Mouse (Mus musculus): ENCODE data around the gene A630023A22Rik. TPM values are rescaled to one million over a fixed set of nuclear protein-coding genes. Genes with fewer than 3 reads are reported as not detected.

The A630023A22Rik gene
- polyA plus RNA-seq, 1 experiment from 2014 or later = not detected

GRCm38 (mm10) chr14:34078293-34078692 lies 24.3 kb downstream of the A630023A22Rik start:
- Histone ChIP-seq H3K9ac (no peak overlapping the region), H3K4me3 (replicated peaks) (no peak overlapping the region), H3K36me3 (replicated peaks) (no peaks in the 10 kb centered on the region), H3K27me3 (0 out of 2 replicates have a peak, but pooled peaks cover 3% of the 10 kb centered on the region), H3K9me3 (no peaks in the 10 kb centered on the region), H3K4me1 (0 out of 2 replicates have a peak, but pooled peaks cover 3% of the 10 kb centered on the region), H3K27ac (no peak overlapping the region), H3K4me2 (no peak overlapping the region)
- ATAC-seq (ENCODE audit: low FRiP score) = no peak
- WGBS = 75% methylated on average over 4 of the region's 4 CpGs

- Histone ChIP-seq H3K4me1 (0 out of 2 replicates have a peak, but pooled peaks cover 3% of the 10 kb centered on the region), H3K9ac (no peak overlapping the region), H3K4me3 (replicated peaks) (no peak overlapping the region), H3K9me3 (no peaks in the 10 kb centered on the region), H3K4me2 (no peak overlapping the region), H3K36me3 (replicated peaks) (no peaks in the 10 kb centered on the region), H3K27me3 (0 out of 2 replicates have a peak, but pooled peaks cover 3% of the 10 kb centered on the region), H3K27ac (no peak overlapping the region)
- 76% methylated on average over 5 of the region's 5 CpGs for WGBS
- ATAC-seq (ENCODE audit: low FRiP score) = no peak
Observed at GRCm38 (mm10) chr14:34077222-34077621, 25.3 kb downstream of the A630023A22Rik start.

- Histone ChIP-seq H3K4me3 (replicated peaks) (no peak overlapping the region), H3K9me3 (no peaks in the 10 kb centered on the region), H3K36me3 (replicated peaks) (no peaks in the 10 kb centered on the region), H3K4me2 (no peak overlapping the region), H3K9ac (no peak overlapping the region), H3K4me1 (no peaks in the 10 kb centered on the region), H3K27me3 (no peaks in the 10 kb centered on the region), H3K27ac (no peak overlapping the region)
- 46% methylated on average over 4 of the region's 4 CpGs for WGBS
- no peak for ATAC-seq (ENCODE audit: low FRiP score)
Observed at GRCm38 (mm10) chr14:34075346-34075745, 27.2 kb downstream of the A630023A22Rik start.

- 53% methylated on average over 6 of the region's 6 CpGs for WGBS
- ATAC-seq (ENCODE audit: low FRiP score) = no peak
- no peaks in the 10 kb centered on the region for H3K4me1 ChIP-seq
- no peak overlapping the region for H3K27ac ChIP-seq
- H3K4me2 ChIP-seq = no peak overlapping the region
- no peak overlapping the region for H3K4me3 ChIP-seq (replicated peaks)
- no peaks in the 10 kb centered on the region for H3K27me3 ChIP-seq
- H3K9me3 ChIP-seq = no peaks in the 10 kb centered on the region
- no peak overlapping the region for H3K9ac ChIP-seq
- no peaks in the 10 kb centered on the region for H3K36me3 ChIP-seq (replicated peaks)
Observed at GRCm38 (mm10) chr14:34071665-34072064, 30.9 kb downstream of the A630023A22Rik start.

GRCm38 (mm10) chr14:34052516-34052915 lies 50.0 kb downstream of the A630023A22Rik start, which contains the start of gene Antxrl:
Gene Antxrl (plus strand): TSS chr14:34052707.
- no peak within 1 kb of the TSS for H3K27ac ChIP-seq
- H3K4me2 ChIP-seq = no peak within 1 kb of the TSS
- ATAC-seq (ENCODE audit: low FRiP score) = no peak
- H3K36me3 ChIP-seq (replicated peaks) = no peaks in the 10 kb centered on the region
- H3K4me3 ChIP-seq (replicated peaks) = no peak within 1 kb of the TSS
- H3K27me3 ChIP-seq = no peaks in the 10 kb centered on the region
- H3K9ac ChIP-seq = no peak within 1 kb of the TSS
- 96% methylated on average over 6 of the region's 6 CpGs for WGBS
- no peaks in the 10 kb centered on the region for H3K4me1 ChIP-seq
- no peaks in the 10 kb centered on the region for H3K9me3 ChIP-seq

DNA sequence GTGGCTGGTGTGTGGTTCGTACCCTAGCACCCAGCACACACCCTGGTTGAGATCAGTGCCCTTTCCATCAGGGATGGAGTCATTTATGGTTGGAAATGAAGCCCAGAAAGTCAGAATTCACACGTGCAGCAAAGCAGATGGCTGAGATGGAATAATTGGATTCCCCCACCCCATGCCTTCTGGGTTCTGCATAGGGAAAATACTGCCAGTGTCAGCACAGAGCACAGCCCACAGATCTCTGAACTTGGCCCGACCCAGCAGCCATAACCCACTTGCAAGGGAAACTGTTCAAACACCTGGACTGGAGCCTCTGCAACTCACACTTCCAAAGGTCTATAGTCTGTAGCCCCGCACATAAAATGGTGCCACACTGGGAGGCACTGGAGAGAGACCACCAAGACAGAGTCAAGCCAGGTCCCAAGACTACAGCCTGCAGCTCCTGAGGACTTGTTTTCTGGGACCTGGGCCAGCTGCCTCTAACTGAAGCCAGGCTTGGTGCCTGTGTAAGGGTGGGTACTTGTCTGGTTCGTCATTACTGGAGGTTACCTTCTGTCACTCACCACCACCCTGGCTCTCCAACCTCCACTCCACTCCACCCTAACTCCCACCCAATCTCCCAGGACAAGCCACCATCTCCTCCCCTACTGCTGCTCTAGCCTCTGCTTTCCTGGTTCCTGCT lies 52.3 kb downstream of the A630023A22Rik start:
- H3K4me1 ChIP-seq = no peaks in the 10 kb centered on the region
- H3K27me3 ChIP-seq = no peaks in the 10 kb centered on the region
- no peak overlapping the region for H3K9ac ChIP-seq
- no peak overlapping the region for H3K27ac ChIP-seq
- no peak overlapping the region for H3K4me2 ChIP-seq
- no peak overlapping the region for H3K4me3 ChIP-seq (replicated peaks)
- 78% methylated on average over 5 of the region's 5 CpGs for WGBS
- no peaks in the 10 kb centered on the region for H3K9me3 ChIP-seq
- no peak for ATAC-seq (ENCODE audit: low FRiP score)
- no peaks in the 10 kb centered on the region for H3K36me3 ChIP-seq (replicated peaks)

- Histone ChIP-seq H3K36me3 (replicated peaks) (no peaks in the 10 kb centered on the region), H3K4me2 (no peak overlapping the region), H3K4me3 (replicated peaks) (no peak overlapping the region), H3K9ac (no peak overlapping the region), H3K27me3 (no peaks in the 10 kb centered on the region), H3K4me1 (no peaks in the 10 kb centered on the region), H3K27ac (no peak overlapping the region), H3K9me3 (no peaks in the 10 kb centered on the region)
- 82% methylated on average over 3 of the region's 3 CpGs for WGBS
- no peak for ATAC-seq (ENCODE audit: low FRiP score)
Observed at GRCm38 (mm10) chr14:34043341-34043740, 59.2 kb downstream of the A630023A22Rik start.

- ATAC-seq (ENCODE audit: low FRiP score) = no peak
- Histone ChIP-seq H3K36me3 (replicated peaks) (no peaks in the 10 kb centered on the region), H3K4me1 (no peaks in the 10 kb centered on the region), H3K9me3 (no peaks in the 10 kb centered on the region), H3K27ac (no peak overlapping the region), H3K9ac (no peak overlapping the region), H3K27me3 (no peaks in the 10 kb centered on the region), H3K4me2 (no peak overlapping the region), H3K4me3 (replicated peaks) (no peak overlapping the region)
- WGBS = 90% methylated on average over 4 of the region's 4 CpGs
Observed at GRCm38 (mm10) chr14:34041241-34041640, 61.3 kb downstream of the A630023A22Rik start.

DNA sequence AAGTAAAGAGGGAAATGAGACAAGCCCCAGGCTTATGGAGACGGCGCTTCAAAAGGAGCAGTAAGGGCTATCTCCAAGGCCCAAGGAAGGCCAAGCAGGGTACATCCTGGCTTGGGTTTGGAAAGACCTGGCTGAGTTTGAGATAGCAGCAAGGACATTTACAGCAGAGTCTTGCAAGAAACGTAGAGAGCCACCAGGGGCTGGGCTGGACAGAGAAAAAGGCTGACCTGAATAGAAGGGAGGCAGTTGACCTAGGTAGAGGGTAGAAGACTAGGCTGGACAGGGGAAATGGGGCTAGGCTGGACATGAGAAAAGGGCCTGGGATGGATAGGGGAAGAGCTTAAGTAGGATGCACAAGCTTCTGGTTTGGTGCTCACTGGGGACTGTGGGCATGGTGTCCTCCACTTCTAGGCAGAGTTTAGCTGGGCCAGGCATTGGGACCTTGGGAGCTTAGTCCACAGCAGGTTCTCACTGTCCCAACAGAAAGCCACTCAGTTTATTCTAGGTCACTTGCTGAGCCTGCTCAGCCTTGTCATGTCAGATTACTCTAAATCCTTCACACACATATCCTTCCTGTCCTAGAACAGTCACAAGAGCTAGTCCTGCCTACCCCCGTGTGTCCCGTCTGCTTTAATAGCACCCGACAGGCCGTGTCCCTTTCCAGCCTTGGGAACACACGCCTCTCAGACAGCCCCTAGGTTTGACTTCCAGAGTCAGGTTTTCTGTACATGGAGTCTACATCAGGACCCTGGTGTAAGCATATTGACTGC lies 68.5 kb downstream of the A630023A22Rik start:
- Histone ChIP-seq H3K4me3 (replicated peaks) (no peak overlapping the region), H3K9me3 (no peaks in the 10 kb centered on the region), H3K4me1 (no peaks in the 10 kb centered on the region), H3K9ac (no peak overlapping the region), H3K36me3 (replicated peaks) (no peaks in the 10 kb centered on the region), H3K27me3 (no peaks in the 10 kb centered on the region), H3K4me2 (no peak overlapping the region), H3K27ac (no peak overlapping the region)
- 91% methylated on average over 8 of the region's 8 CpGs for WGBS
- ATAC-seq (ENCODE audit: low FRiP score) = no peak

- no peaks in the 10 kb centered on the region for H3K36me3 ChIP-seq (replicated peaks)
- no peaks in the 10 kb centered on the region for H3K27me3 ChIP-seq
- no peak overlapping the region for H3K27ac ChIP-seq
- H3K4me2 ChIP-seq = no peak overlapping the region
- 86% methylated on average over 2 of the region's 2 CpGs for WGBS
- no peak for ATAC-seq (ENCODE audit: low FRiP score)
- no peak overlapping the region for H3K4me3 ChIP-seq (replicated peaks)
- 0 out of 2 replicates have a peak, but pooled peaks cover 8% of the 10 kb centered on the region for H3K9me3 ChIP-seq
- H3K4me1 ChIP-seq = no peaks in the 10 kb centered on the region
- no peak overlapping the region for H3K9ac ChIP-seq
Observed at GRCm38 (mm10) chr14:34026710-34027109, 75.8 kb downstream of the A630023A22Rik start.

DNA sequence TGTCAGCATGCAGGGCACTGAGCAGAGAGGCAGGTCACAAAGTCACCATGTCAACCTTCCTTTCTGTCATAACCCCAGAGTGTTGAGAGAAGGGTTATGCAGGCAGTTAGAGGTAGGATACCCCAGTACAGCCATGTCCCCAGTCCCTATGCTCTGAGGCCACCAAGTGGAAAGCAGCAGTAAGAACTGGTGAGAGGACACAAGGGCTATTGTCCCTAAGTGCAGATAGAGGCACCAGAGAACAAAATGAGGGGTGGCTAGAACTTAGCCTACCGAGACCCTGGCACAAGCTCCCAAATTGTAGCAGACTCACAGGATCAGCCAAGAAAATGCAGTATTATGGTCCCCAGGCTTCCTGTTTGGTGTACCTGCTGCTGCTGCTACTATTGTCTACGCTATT lies 85.6 kb downstream of the A630023A22Rik start:
- ATAC-seq (ENCODE audit: low FRiP score) = no peak
- Histone ChIP-seq H3K9ac (no peak overlapping the region), H3K4me2 (no peak overlapping the region), H3K4me1 (no peaks in the 10 kb centered on the region), H3K9me3 (no peaks in the 10 kb centered on the region), H3K4me3 (replicated peaks) (no peak overlapping the region), H3K27ac (no peak overlapping the region), H3K27me3 (no peaks in the 10 kb centered on the region), H3K36me3 (replicated peaks) (no peaks in the 10 kb centered on the region)
- 91% methylated on average over 2 of the region's 2 CpGs for WGBS

GRCm38 (mm10) chr14:34016381-34016780 lies 86.2 kb downstream of the A630023A22Rik start, which contains the start of gene Gm5460:
Gene Gm5460 (plus strand): TSS chr14:34016758.
- H3K4me2 ChIP-seq = no peak within 1 kb of the TSS
- H3K27me3 ChIP-seq = no peaks in the 10 kb centered on the region
- ATAC-seq (ENCODE audit: low FRiP score) = no peak
- H3K9me3 ChIP-seq = no peaks in the 10 kb centered on the region
- no peaks in the 10 kb centered on the region for H3K4me1 ChIP-seq
- no peak within 1 kb of the TSS for H3K4me3 ChIP-seq (replicated peaks)
- H3K9ac ChIP-seq = no peak within 1 kb of the TSS
- no peaks in the 10 kb centered on the region for H3K36me3 ChIP-seq (replicated peaks)
- no peak within 1 kb of the TSS for H3K27ac ChIP-seq
- 88% methylated on average over 4 of the region's 4 CpGs for WGBS
